Mouse (Mus musculus): ENCODE measurements at regions not wholly inside any gene's neighbourhood (a gene's known extent, or its start where the extent isn't known, plus 50 kb on each side); places are given as distances from the start of the nearest gene placed in this dataset.

- DNase-seq (ENCODE audit: low spot score), result no peak
These were observed 445.7 kb upstream of the 4930412O13Rik start for GRCm38 (mm10) chr2:9435155-9435872.

GRCm38 (mm10) chr2:9443103-9443502, 437.9 kb upstream of the 4930412O13Rik start:
- no peak for DNase-seq (ENCODE audit: low spot score)

- no peak for DNase-seq (ENCODE audit: low spot score)
These were observed 435.2 kb upstream of the 4930412O13Rik start for GRCm38 (mm10) chr2:9445826-9446225.

GRCm38 (mm10) chr2:9464413-9464812, 416.6 kb upstream of the 4930412O13Rik start:
- no peak for DNase-seq (ENCODE audit: low spot score)

GRCm38 (mm10) chr2:9464818-9465217, 416.2 kb upstream of the 4930412O13Rik start:
- no peak for DNase-seq (ENCODE audit: low spot score)

- DNase-seq (ENCODE audit: low spot score), result no peak
These were observed 413.5 kb upstream of the 4930412O13Rik start for GRCm38 (mm10) chr2:9467573-9467972.

GRCm38 (mm10) chr2:9468651-9469050, 412.4 kb upstream of the 4930412O13Rik start:
- DNase-seq (ENCODE audit: low spot score), result no peak

- no peak for DNase-seq (ENCODE audit: low spot score)
These were observed 399.2 kb upstream of the 4930412O13Rik start for GRCm38 (mm10) chr2:9481678-9482345.

- DNase-seq (ENCODE audit: low spot score), result no peak
These were observed 393.6 kb upstream of the 4930412O13Rik start for GRCm38 (mm10) chr2:9487381-9487914.

GRCm38 (mm10) chr2:9493606-9494145, 387.4 kb upstream of the 4930412O13Rik start:
- peak; percentile 21 for DNase-seq (ENCODE audit: low spot score)

- no peak for DNase-seq (ENCODE audit: low spot score)
These were observed 361.0 kb upstream of the 4930412O13Rik start for GRCm38 (mm10) chr2:9520045-9520444.

GRCm38 (mm10) chr2:9525910-9526309, 355.1 kb upstream of the 4930412O13Rik start:
- no peak for DNase-seq (ENCODE audit: low spot score)

- no peak for DNase-seq (ENCODE audit: low spot score)
These were observed 345.9 kb upstream of the 4930412O13Rik start for GRCm38 (mm10) chr2:9535141-9535658.

GRCm38 (mm10) chr2:9547771-9548590, 333.1 kb upstream of the 4930412O13Rik start:
- DNase-seq (ENCODE audit: low spot score), result no peak

GRCm38 (mm10) chr2:9553313-9553712, 327.7 kb upstream of the 4930412O13Rik start:
- no peak for DNase-seq (ENCODE audit: low spot score)

GRCm38 (mm10) chr2:9564487-9565043, 316.5 kb upstream of the 4930412O13Rik start:
- no peak for DNase-seq (ENCODE audit: low spot score)

- no peak for DNase-seq (ENCODE audit: low spot score)
These were observed 311.8 kb upstream of the 4930412O13Rik start for GRCm38 (mm10) chr2:9569220-9569619.

GRCm38 (mm10) chr2:9574196-9574595, 306.9 kb upstream of the 4930412O13Rik start:
- DNase-seq (ENCODE audit: low spot score), result no peak

- DNase-seq (ENCODE audit: low spot score), result peak; percentile 31
These were observed 306.4 kb upstream of the 4930412O13Rik start for GRCm38 (mm10) chr2:9574651-9575050.

GRCm38 (mm10) chr2:9577868-9578267, 303.2 kb upstream of the 4930412O13Rik start:
- DNase-seq (ENCODE audit: low spot score), result no peak

- DNase-seq (ENCODE audit: low spot score), result no peak
These were observed 293.7 kb upstream of the 4930412O13Rik start for GRCm38 (mm10) chr2:9587389-9587788.

GRCm38 (mm10) chr2:9589200-9589599, 291.9 kb upstream of the 4930412O13Rik start:
- no peak for DNase-seq (ENCODE audit: low spot score)

Measured in yolk sac, embryonic 10.5 days (tissue).